Mouse (Mus musculus) heart, adult 18-20 months (tissue): ENCODE measurements at regions not wholly inside any gene's neighbourhood (a gene's known extent, or its start where the extent isn't known, plus 50 kb on each side); places are given as distances from the start of the nearest gene placed in this dataset.

Experiments
- DNase-seq, 2 experiments: peaks; one replicate each; pipeline ENCODE4 v3.0.0; 2021 to 2022; ENCODE audit warnings: mixed read lengths in 1 of 2

- DNase-seq = peak in 1 of 2 experiments; percentile 18
These were observed 605.2 kb upstream of the Nox3 start for GRCm38 (mm10) chr17:4301142-4301853.

GRCm38 (mm10) chr17:4311785-4312379 is 615.8 kb upstream of the Nox3 start:
- DNase-seq = no peak

GRCm38 (mm10) chr17:4319141-4319540 is 623.1 kb upstream of the Nox3 start:
- DNase-seq = no peak

GRCm38 (mm10) chr17:4328810-4329209 is 632.7 kb upstream of the Nox3 start:
- no peak for DNase-seq

- DNase-seq = no peak
These were observed 635.6 kb upstream of the Nox3 start for GRCm38 (mm10) chr17:4331650-4332049.

- no peak for DNase-seq
These were observed 637.0 kb upstream of the Nox3 start for GRCm38 (mm10) chr17:4333091-4333490.

- DNase-seq = no peak
These were observed 641.1 kb upstream of the Arid1b start for GRCm38 (mm10) chr17:4353018-4353417.

GRCm38 (mm10) chr17:4355506-4356218 is 638.5 kb upstream of the Arid1b start:
- DNase-seq = peak; percentile 21 to 59

- DNase-seq = no peak
These were observed 633.5 kb upstream of the Arid1b start for GRCm38 (mm10) chr17:4360413-4361320.

- no peak for DNase-seq
These were observed 628.3 kb upstream of the Arid1b start for GRCm38 (mm10) chr17:4365811-4366210.

GRCm38 (mm10) chr17:4380449-4380848 is 613.7 kb upstream of the Arid1b start:
- no peak for DNase-seq

- no peak for DNase-seq
These were observed 613.3 kb upstream of the Arid1b start for GRCm38 (mm10) chr17:4380873-4381272.

GRCm38 (mm10) chr17:4381896-4382685 is 612.0 kb upstream of the Arid1b start:
- DNase-seq = no peak

GRCm38 (mm10) chr17:4382716-4383115 is 611.4 kb upstream of the Arid1b start:
- DNase-seq = no peak

GRCm38 (mm10) chr17:4387616-4388015 is 606.5 kb upstream of the Arid1b start:
- DNase-seq = no peak

- DNase-seq = no peak
These were observed 604.1 kb upstream of the Arid1b start for GRCm38 (mm10) chr17:4390012-4390411.

GRCm38 (mm10) chr17:4390577-4390976 is 603.6 kb upstream of the Arid1b start:
- no peak for DNase-seq

- DNase-seq = no peak
These were observed 602.9 kb upstream of the Arid1b start for GRCm38 (mm10) chr17:4391210-4391609.

GRCm38 (mm10) chr17:4396119-4396518 is 598.0 kb upstream of the Arid1b start:
- DNase-seq = no peak

- peak in 1 of 2 experiments; percentile 7 for DNase-seq
These were observed 576.4 kb upstream of the Arid1b start for GRCm38 (mm10) chr17:4417686-4418085.

- peak in 1 of 2 experiments; percentile 4 for DNase-seq
These were observed 569.5 kb upstream of the Arid1b start for GRCm38 (mm10) chr17:4424451-4425168.
